Mouse (Mus musculus) heart, embryonic 13.5 days (tissue): ENCODE data around the gene Zfp91. TPM values are rescaled to one million over a fixed set of nuclear protein-coding genes. Genes with fewer than 3 reads are reported as not detected.

Source experiments
- ATAC-seq: fragments of 200-750 bp; cut with Nextera tagmentation; 2 replicates; pipeline ENCODE4 v1.8.0; 2017; ENCODE audit warnings: moderate TSS enrichment; ENCODE audit not compliant: insufficient number of reproducible peaks, low FRiP score, low TSS enrichment; ENCODE audit errors: extremely low read depth
- H3K27ac ChIP-seq: fragments of 300-500 bp; sonication (generic); replicated peaks from 2 replicates; pipeline ENCODE4 v1.5.1; 2015; ENCODE audit warnings: moderate library complexity, mild to moderate bottlenecking, inconsistent platforms
- H3K27me3 ChIP-seq: fragments of 300-500 bp; sonication (generic); replicated peaks from 2 replicates; pipeline ENCODE4 v1.6.1; 2015; ENCODE audit warnings: mild to moderate bottlenecking, inconsistent platforms
- H3K36me3 ChIP-seq: fragments of 300-500 bp; sonication (generic); 2 replicates; pipeline ENCODE4 v1.6.1; 2015; ENCODE audit warnings: mild to moderate bottlenecking, inconsistent platforms
- H3K4me1 ChIP-seq: fragments of 300-500 bp; sonication (generic); 2 replicates; pipeline ENCODE4 v1.6.1; 2015; ENCODE audit warnings: inconsistent platforms
- H3K4me2 ChIP-seq: fragments of 300-500 bp; sonication (generic); 2 replicates; pipeline ENCODE4 v1.6.1; 2015; ENCODE audit warnings: inconsistent platforms, mild to moderate bottlenecking, moderate library complexity
- H3K4me3 ChIP-seq: fragments of 300-500 bp; sonication (generic); 2 replicates; pipeline ENCODE4 v1.5.1; 2015; ENCODE audit warnings: moderate library complexity, mild to moderate bottlenecking, inconsistent platforms
- H3K9ac ChIP-seq: fragments of 300-500 bp; sonication (generic); 2 replicates; pipeline ENCODE4 v1.6.1; 2015; ENCODE audit warnings: inconsistent platforms, mild to moderate bottlenecking, moderate library complexity
- H3K9me3 ChIP-seq: fragments of 300-500 bp; sonication (generic); 2 replicates; pipeline ENCODE4 v1.6.1; 2016; ENCODE audit warnings: inconsistent platforms
- WGBS: fragments of 180-500 bp; shearing (Covaris S2); methylation state at CpG from one replicate; pipeline ENCODE4 v1.1.7; 2015; ENCODE audit warnings: mixed read lengths; 5-methylcytosine and 5-hydroxymethylcytosine counted together
- polyA plus RNA-seq: library from polyadenylated mRNA; unstranded; fragments of >200 nt; fragmentation: Nextera tagmentation; extraction: Ambion mirVana; gene quantifications from 2 replicates; pipeline ENCODE4 v1.2.1, GENCODE M21; 2015

The Zfp91 gene
- polyA plus RNA-seq, 1 experiment from 2014 or later, result 10.0 TPM

GRCm38 (mm10) chr19:12792374-12792773 is 3.6 kb downstream of the Zfp91 start:
- Histone ChIP-seq H3K9ac (no peak overlapping the region), H3K4me3 (no peak overlapping the region), H3K4me2 (no peak overlapping the region), H3K36me3 (peaks cover 7% of the 10 kb centered on the region), H3K27ac (no peak overlapping the region), H3K4me1 (peaks cover 20% of the 10 kb centered on the region), H3K27me3 (no peaks in the 10 kb centered on the region), H3K9me3 (no peaks in the 10 kb centered on the region)
- no peak for ATAC-seq

GRCm38 (mm10) chr19:12787721-12788120 is 8.2 kb downstream of the Zfp91 start:
- peaks cover 7% of the 10 kb centered on the region for H3K36me3 ChIP-seq
- H3K27ac ChIP-seq, result no peak overlapping the region
- 88% methylated on average over 4 of the region's 4 CpGs for WGBS
- no peaks in the 10 kb centered on the region for H3K9me3 ChIP-seq
- no peak overlapping the region for H3K9ac ChIP-seq
- H3K4me3 ChIP-seq, result no peak overlapping the region
- H3K4me2 ChIP-seq, result no peak overlapping the region
- H3K27me3 ChIP-seq, result no peaks in the 10 kb centered on the region
- H3K4me1 ChIP-seq, result peaks cover 16% of the 10 kb centered on the region
- ATAC-seq, result no peak

DNA sequence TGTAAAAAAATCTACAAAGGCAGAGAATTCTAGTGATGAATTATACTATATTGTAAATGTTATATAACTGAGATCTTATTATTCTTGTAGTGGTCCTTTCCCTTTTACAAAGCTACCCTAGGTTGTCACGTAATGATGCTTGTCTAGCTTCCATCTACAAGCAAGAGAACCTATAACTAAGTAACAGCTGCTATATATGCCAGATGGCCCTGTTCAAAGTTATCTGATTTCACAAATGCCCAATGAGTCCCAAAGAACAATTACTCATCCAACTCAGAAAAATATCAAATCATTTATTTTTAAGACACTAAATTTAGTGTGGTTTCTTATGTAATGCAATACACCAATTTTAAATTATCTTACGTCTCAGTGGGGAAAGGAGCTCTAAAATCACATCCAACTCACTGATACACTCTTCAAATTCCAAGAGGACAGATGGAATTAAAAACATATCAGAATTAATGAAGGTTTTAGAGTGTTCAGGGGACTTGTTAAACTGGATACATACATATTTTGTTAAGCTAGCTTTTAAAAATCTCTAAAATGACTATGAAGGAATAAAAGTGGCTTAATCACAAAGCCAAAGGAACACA is 9.0 kb downstream of the Zfp91 start:
- no peak overlapping the region for H3K4me2 ChIP-seq
- WGBS, result 84% methylated on average over 2 of the region's 2 CpGs
- H3K27me3 ChIP-seq, result no peaks in the 10 kb centered on the region
- ATAC-seq, result no peak
- H3K9ac ChIP-seq, result no peak overlapping the region
- H3K4me1 ChIP-seq, result peaks cover 18% of the 10 kb centered on the region
- H3K36me3 ChIP-seq, result peaks cover 7% of the 10 kb centered on the region
- H3K4me3 ChIP-seq, result no peak overlapping the region
- H3K9me3 ChIP-seq, result no peaks in the 10 kb centered on the region
- no peak overlapping the region for H3K27ac ChIP-seq

GRCm38 (mm10) chr19:12780437-12780836 is 15.5 kb downstream of the Zfp91 start:
- no peak overlapping the region for H3K4me2 ChIP-seq
- no peaks in the 10 kb centered on the region for H3K27me3 ChIP-seq
- peaks cover 27% of the 10 kb centered on the region for H3K36me3 ChIP-seq
- no peak overlapping the region for H3K9ac ChIP-seq
- no peak overlapping the region for H3K27ac ChIP-seq
- no peak for ATAC-seq
- H3K4me3 ChIP-seq, result no peak overlapping the region
- H3K4me1 ChIP-seq, result peaks cover 8% of the 10 kb centered on the region; the same call in 1 of the 2 replicates
- no peaks in the 10 kb centered on the region for H3K9me3 ChIP-seq

DNA sequence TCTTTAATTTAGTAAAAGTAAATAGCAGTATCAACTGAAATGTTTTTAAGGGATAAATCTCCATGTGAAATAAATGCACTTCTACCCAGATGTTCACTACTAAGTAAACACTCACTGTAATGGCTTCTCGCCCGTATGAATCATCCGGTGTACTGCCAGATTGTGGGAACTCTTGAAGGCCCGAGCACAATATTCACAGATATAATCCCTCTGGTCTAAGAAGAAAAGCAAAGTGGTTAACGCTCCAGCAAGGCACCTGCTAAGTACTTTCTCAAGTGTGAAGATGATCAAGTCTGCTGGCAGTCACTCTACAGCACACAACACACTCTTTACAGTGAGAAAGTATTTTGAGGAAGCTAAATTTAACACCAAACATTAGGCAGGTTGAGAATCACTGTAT is 25.0 kb downstream of the Zfp91 start:
- ATAC-seq, result no peak
- WGBS, result 79% methylated on average over 5 of the region's 5 CpGs
- Histone ChIP-seq H3K36me3 (peaks cover 74% of the 10 kb centered on the region), H3K4me2 (no peak overlapping the region), H3K4me3 (no peak overlapping the region), H3K27ac (no peak overlapping the region), H3K4me1 (no peaks in the 10 kb centered on the region), H3K9ac (no peak overlapping the region), H3K9me3 (no peaks in the 10 kb centered on the region), H3K27me3 (no peaks in the 10 kb centered on the region)

- Histone ChIP-seq H3K9ac (no peak within 1 kb of the TSS), H3K27me3 (no peaks in the 10 kb centered on the region), H3K4me1 (no peaks in the 10 kb centered on the region), H3K9me3 (no peaks in the 10 kb centered on the region), H3K4me3 (no peak within 1 kb of the TSS), H3K36me3 (peaks cover 78% of the 10 kb centered on the region), H3K4me2 (no peak within 1 kb of the TSS), H3K27ac (no peak within 1 kb of the TSS)
- 68% methylated on average over 7 of the region's 7 CpGs for WGBS
- ATAC-seq, result no peak
Observed at GRCm38 (mm10) chr19:12765308-12765707, 30.6 kb downstream of the Zfp91 start, which contains the start of gene Cntf. TSS of gene Cntf (minus strand) at chr19:12765632.

DNA sequence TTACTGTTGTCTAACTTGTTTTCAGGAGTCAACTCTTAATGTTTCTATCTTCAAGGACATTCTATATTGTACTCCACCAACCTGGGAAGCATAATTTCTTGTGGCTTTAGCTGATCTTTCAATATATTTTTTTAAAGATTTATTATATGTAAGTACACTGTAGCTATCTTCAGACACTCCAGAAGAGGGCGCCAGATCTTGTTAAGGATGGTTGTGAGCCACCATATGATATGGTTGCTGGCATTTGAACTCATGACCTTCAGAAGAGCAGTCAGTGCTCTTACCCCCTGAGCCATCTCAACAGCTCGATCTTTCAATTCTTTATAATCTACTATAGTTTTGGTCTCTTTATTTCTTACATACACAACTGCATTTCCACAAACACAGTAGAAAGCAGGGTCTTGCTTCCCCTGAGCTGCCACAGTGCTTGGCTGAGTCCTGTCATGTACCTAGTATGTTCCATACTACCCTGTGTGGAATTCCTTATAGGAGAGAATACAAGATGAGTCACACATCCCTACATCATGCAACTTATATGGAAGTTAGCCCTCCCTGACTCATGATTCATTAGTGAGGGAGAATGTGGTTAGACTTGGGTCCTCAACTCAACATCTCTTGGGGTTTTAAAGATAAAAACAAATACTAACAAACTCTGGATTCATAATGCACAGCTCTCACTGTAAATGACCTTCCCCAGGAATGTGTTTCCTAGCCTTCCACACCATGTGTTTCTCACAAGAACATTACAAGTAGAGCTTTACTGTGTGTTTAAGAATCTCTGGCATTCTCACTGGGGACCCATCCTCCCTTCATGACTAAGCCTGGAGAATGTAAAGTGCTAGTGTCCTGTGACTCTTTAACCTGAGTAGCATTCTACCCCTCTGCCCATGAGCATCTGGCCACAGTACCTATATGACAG is 33.5 kb downstream of the Zfp91 start:
- H3K9ac ChIP-seq, result no peak overlapping the region
- H3K27me3 ChIP-seq, result no peaks in the 10 kb centered on the region
- ATAC-seq, result no peak
- H3K4me2 ChIP-seq, result no peak overlapping the region
- H3K4me3 ChIP-seq, result no peak overlapping the region
- WGBS, result 53% methylated on average over 2 of the region's 2 CpGs
- H3K36me3 ChIP-seq, result peaks cover 50% of the 10 kb centered on the region
- H3K9me3 ChIP-seq, result no peaks in the 10 kb centered on the region
- H3K4me1 ChIP-seq, result no peaks in the 10 kb centered on the region
- no peak overlapping the region for H3K27ac ChIP-seq

GRCm38 (mm10) chr19:12759656-12760055 is 36.3 kb downstream of the Zfp91 start:
- no peak for ATAC-seq

GRCm38 (mm10) chr19:12758936-12759478 is 36.9 kb downstream of the Zfp91 start:
- Histone ChIP-seq H3K9ac (no peak overlapping the region), H3K9me3 (no peaks in the 10 kb centered on the region), H3K36me3 (peaks cover 24% of the 10 kb centered on the region), H3K27me3 (no peaks in the 10 kb centered on the region), H3K27ac (no peak overlapping the region), H3K4me2 (no peak overlapping the region), H3K4me1 (no peaks in the 10 kb centered on the region), H3K4me3 (no peak overlapping the region)
- no peak for ATAC-seq
- WGBS, result 71% methylated on average over 1 of the region's 1 CpGs

More at GRCm38 (mm10) chr19:12759656-12760055, 36.3 kb downstream of the Zfp91 start:
- H3K9me3 ChIP-seq, result no peaks in the 10 kb centered on the region
- WGBS, result 74% methylated on average over 2 of the region's 2 CpGs
- H3K27me3 ChIP-seq, result no peaks in the 10 kb centered on the region
- no peak overlapping the region for H3K9ac ChIP-seq
- no peaks in the 10 kb centered on the region for H3K4me1 ChIP-seq
- H3K27ac ChIP-seq, result no peak overlapping the region
- peaks cover 30% of the 10 kb centered on the region for H3K36me3 ChIP-seq
- H3K4me2 ChIP-seq, result no peak overlapping the region
- no peak overlapping the region for H3K4me3 ChIP-seq

DNA sequence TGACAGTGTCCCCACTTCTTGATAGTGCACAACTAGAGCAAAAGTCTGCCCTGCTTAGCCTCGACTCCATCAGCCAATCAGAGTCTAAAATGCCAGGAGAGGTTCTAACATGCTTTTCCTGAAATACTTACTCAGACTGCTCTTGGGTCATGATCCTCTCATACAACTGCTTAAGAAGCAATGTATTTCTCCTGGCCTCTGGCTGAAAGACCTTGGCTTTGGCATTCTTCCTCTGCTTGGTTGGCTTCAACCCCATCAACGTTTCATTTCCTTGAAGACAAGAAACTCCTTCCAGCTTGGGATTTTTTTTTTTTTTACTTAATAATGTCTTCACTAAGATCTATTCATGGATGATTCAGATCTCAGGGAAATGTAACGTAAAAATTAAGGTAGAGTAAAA is 39.6 kb downstream of the Zfp91 start:
- H3K4me2 ChIP-seq, result no peak overlapping the region
- H3K27me3 ChIP-seq, result no peaks in the 10 kb centered on the region
- H3K9me3 ChIP-seq, result no peaks in the 10 kb centered on the region
- no peak overlapping the region for H3K4me3 ChIP-seq
- H3K27ac ChIP-seq, result no peak overlapping the region
- H3K9ac ChIP-seq, result no peak overlapping the region
- ATAC-seq, result no peak
- WGBS, result 69% methylated on average over 3 of the region's 3 CpGs
- H3K4me1 ChIP-seq, result no peaks in the 10 kb centered on the region
- H3K36me3 ChIP-seq, result peaks cover under 1% of the 10 kb centered on the region; the same call in 1 of the 2 replicates

- Histone ChIP-seq H3K4me1 (no peaks in the 10 kb centered on the region), H3K4me2 (no peak overlapping the region), H3K27me3 (no peaks in the 10 kb centered on the region), H3K4me3 (no peak overlapping the region), H3K9me3 (no peaks in the 10 kb centered on the region), H3K27ac (no peak overlapping the region), H3K36me3 (no peaks in the 10 kb centered on the region), H3K9ac (no peak overlapping the region)
- WGBS, result 59% methylated on average over 2 of the region's 2 CpGs
- no peak for ATAC-seq
Observed at GRCm38 (mm10) chr19:12731950-12732349, 64.0 kb downstream of the Zfp91 start.
